In genomic region chr17:71284890-71285289, GRCm38 (mm10) we compare ENCODE assay signal across 1 mouse cellular context.
TF ChIP-seq lines count a peak whose summit lies in the region.

No protein-coding gene starts in this region.

TF ChIP-seq in MEL, 35 proteins besides CTCF, POLR2A, EP300 and RAD21 (continued from another document):
- TF ChIP-seq NELFE (IDR thresholded peaks at IDR 0.05; ENCODE audit: low read depth, low read length): no peak
- TF ChIP-seq ELF1 (IDR thresholded peaks at IDR 0.05; ENCODE audit: low read depth, low read length): no peak
- no peak for TF ChIP-seq KAT2A (conservative IDR thresholded peaks at IDR 0.05; ENCODE audit: low read depth, low read length)
